ENCODE assay signal across 8 mouse cellular contexts in genomic region chr1:182439546-182440222, GRCm38 (mm10). TPM values are rescaled to one million over a fixed set of nuclear protein-coding genes. Genes with fewer than 3 reads are reported as not detected.
DNase-seq lines count a peak whose midpoint lies in the region; ATAC-seq and TF ChIP-seq lines count a peak whose summit lies in the region.

No protein-coding gene starts in this region.

- no peaks in the 10 kb centered on the region for H3K4me1 ChIP-seq in hindbrain, embryonic 16.5 days (ENCODE audit: control insufficient read depth, insufficient read depth, low read depth, low read length)
- H3K4me1 ChIP-seq in hindbrain, embryonic 14.5 days (replicated peaks; ENCODE audit: control insufficient read depth, insufficient read depth, low read length) = no peaks in the 10 kb centered on the region
- no peaks in the 10 kb centered on the region for H3K4me1 ChIP-seq in lung, embryonic 14.5 days (ENCODE audit: insufficient read depth)
- H3K4me1 ChIP-seq in forebrain, embryonic 11.5 days (replicated peaks; ENCODE audit: control insufficient read depth, insufficient read depth, low read length) = no peaks in the 10 kb centered on the region

- H3K36me3 ChIP-seq in hindbrain, embryonic 16.5 days (ENCODE audit: control insufficient read depth, insufficient read depth, low read length) = peaks cover 13% of the 10 kb centered on the region
- H3K36me3 ChIP-seq in hindbrain, embryonic 14.5 days (replicated peaks; ENCODE audit: control insufficient read depth, insufficient read depth) = peaks cover 73% of the 10 kb centered on the region
- H3K36me3 ChIP-seq in lung, embryonic 14.5 days (ENCODE audit: insufficient read depth) = peaks cover 69% of the 10 kb centered on the region
- no peaks in the 10 kb centered on the region; the same call in 1 of the 2 replicates for H3K36me3 ChIP-seq in forebrain, embryonic 11.5 days (ENCODE audit: control insufficient read depth, insufficient read depth, low read length)

- no peak for DNase-seq in hindbrain, embryonic 14.5 days (ENCODE audit: low spot score)
- DNase-seq in adrenal gland, postnatal 14 days = peak; percentile 81
- peak; percentile 82 to 83 for DNase-seq in heart, postnatal 14 days
- peak; percentile 78 for DNase-seq in lung, embryonic 14.5 days
- DNase-seq in yolk sac, embryonic 10.5 days (ENCODE audit: low spot score) = peak; percentile 64
- no peak for DNase-seq in forebrain, embryonic 11.5 days (ENCODE audit: low spot score)
- DNase-seq in frontal cortex, postnatal 14 days (ENCODE audit: low spot score in 2 of 2) = no peak

- no peaks in the 10 kb centered on the region for H3K27me3 ChIP-seq in hindbrain, embryonic 16.5 days (replicated peaks; ENCODE audit: control insufficient read depth, insufficient read depth, low read length)
- no peaks in the 10 kb centered on the region for H3K27me3 ChIP-seq in hindbrain, embryonic 14.5 days (ENCODE audit: control insufficient read depth, insufficient read depth, low read length)
- no peaks in the 10 kb centered on the region for H3K27me3 ChIP-seq in lung, embryonic 14.5 days (ENCODE audit: insufficient read depth, low read length)
- H3K27me3 ChIP-seq in forebrain, embryonic 11.5 days (ENCODE audit: control insufficient read depth, insufficient read depth, low read length) = no peaks in the 10 kb centered on the region

- H3K9ac ChIP-seq in hindbrain, embryonic 16.5 days (ENCODE audit: low read depth, low read length) = no peak overlapping the region
- no peak overlapping the region for H3K9ac ChIP-seq in hindbrain, embryonic 14.5 days
- no peak overlapping the region for H3K9ac ChIP-seq in lung, embryonic 14.5 days
- H3K9ac ChIP-seq in forebrain, embryonic 11.5 days (ENCODE audit: low read length) = no peak overlapping the region

- no peak overlapping the region for H3K4me2 ChIP-seq in hindbrain, embryonic 16.5 days (ENCODE audit: low read length)
- no peak overlapping the region for H3K4me2 ChIP-seq in hindbrain, embryonic 14.5 days (replicated peaks)
- H3K4me2 ChIP-seq in lung, embryonic 14.5 days = no peak overlapping the region
- no peak overlapping the region for H3K4me2 ChIP-seq in forebrain, embryonic 11.5 days (ENCODE audit: low read depth, low read length, severe bottlenecking)

- intact Hi-C loops in heart, postnatal 14 days (cut with DNase I) = loop anchor here (5.0 kb wide), 1 partner anchor 62 kb away; no protein-coding TSS in a partner anchor

- WGBS in hindbrain, embryonic 16.5 days = 66% methylated on average over 5 of the region's 5 CpGs
- 67% methylated on average over 5 of the region's 5 CpGs for WGBS in hindbrain, embryonic 14.5 days
- 62% methylated on average over 5 of the region's 5 CpGs for WGBS in lung, embryonic 14.5 days
- WGBS in forebrain, embryonic 11.5 days = 89% methylated on average over 5 of the region's 5 CpGs

- no peak overlapping the region for H3K4me3 ChIP-seq in hindbrain, embryonic 16.5 days (ENCODE audit: low read length)
- H3K4me3 ChIP-seq in hindbrain, embryonic 14.5 days (replicated peaks; ENCODE audit: low read length) = no peak overlapping the region
- no peak overlapping the region for H3K4me3 ChIP-seq in lung, embryonic 14.5 days (ENCODE audit: low read depth, low read length)
- no peak overlapping the region for H3K4me3 ChIP-seq in forebrain, embryonic 11.5 days (ENCODE audit: low read depth, low read length)

- ATAC-seq in hindbrain, embryonic 16.5 days = peak; percentile 11; the same call in 1 of the 2 replicates
- ATAC-seq in hindbrain, embryonic 14.5 days (ENCODE audit: low FRiP score) = no peak
- no peak for ATAC-seq in lung, embryonic 14.5 days (ENCODE audit: insufficient read depth)
- ATAC-seq in forebrain, embryonic 11.5 days (replicated peaks; ENCODE audit: low FRiP score) = no peak

- TF ChIP-seq CTCF in lung, embryonic 14.5 days (IDR thresholded peaks at IDR 0.05; ENCODE audit: low read depth) = no peak

- no peak overlapping the region for H3K27ac ChIP-seq in hindbrain, embryonic 16.5 days (ENCODE audit: low read depth, low read length)
- H3K27ac ChIP-seq in hindbrain, embryonic 14.5 days = no peak overlapping the region
- no peak overlapping the region for H3K27ac ChIP-seq in lung, embryonic 14.5 days (ENCODE audit: low read depth)
- H3K27ac ChIP-seq in forebrain, embryonic 11.5 days (ENCODE audit: low read depth, low read length) = no peak overlapping the region

- H3K9me3 ChIP-seq in hindbrain, embryonic 16.5 days (ENCODE audit: control insufficient read depth, low read length) = no peaks in the 10 kb centered on the region
- H3K9me3 ChIP-seq in hindbrain, embryonic 14.5 days (ENCODE audit: control insufficient read depth, low read length) = no peaks in the 10 kb centered on the region
- no peaks in the 10 kb centered on the region for H3K9me3 ChIP-seq in lung, embryonic 14.5 days (ENCODE audit: low read depth, low read length)
- no peaks in the 10 kb centered on the region for H3K9me3 ChIP-seq in forebrain, embryonic 11.5 days (ENCODE audit: control insufficient read depth, low read length)

RNA-seq across cellular contexts. Expression of gene Trp53bp2, which starts 30.7 kb away (rescaled TPM):
- 13.8 and 17.8 TPM in 2 replicates for polyA plus RNA-seq in hindbrain, embryonic 16.5 days (2015; fragmentation: Nextera tagmentation; extraction: Ambion mirVana)
- 19.5 and 21.6 TPM in 2 replicates for polyA plus RNA-seq in hindbrain, embryonic 14.5 days (2014; fragmentation: Nextera tagmentation; extraction: Ambion mirVana)
- 23.0 and 23.6 TPM in 2 replicates for total RNA-seq in adrenal gland, postnatal 14 days (2021)
- total RNA-seq in heart, postnatal 14 days (2021) = 10 to 100 TPM; 12.6 to 15.5 TPM
- 29.0 and 29.1 TPM in 2 replicates for polyA plus RNA-seq in lung, embryonic 14.5 days (2014; fragmentation: Nextera tagmentation; extraction: Ambion mirVana)
- polyA plus RNA-seq in forebrain, embryonic 11.5 days (2014; fragmentation: Nextera tagmentation; extraction: Ambion mirVana) = 35.7 and 38.5 TPM in 2 replicates

Comparison
In these comparisons a context has a peak if more than half of its experiments do, and no peak if none do; other contexts are left out.
1. DNase-seq: peak in adrenal gland, postnatal 14 days (single experiment), heart, postnatal 14 days (2 of 2), lung, embryonic 14.5 days (single experiment) and yolk sac, embryonic 10.5 days (single experiment); none in hindbrain, embryonic 14.5 days (single experiment), forebrain, embryonic 11.5 days (single experiment) and frontal cortex, postnatal 14 days (0 of 2).